Mouse (Mus musculus) forebrain, embryonic 16.5 days (tissue): ENCODE results near the gene Spin2e. TPM values are rescaled to one million over a fixed set of nuclear protein-coding genes. Genes with fewer than 3 reads are reported as not detected.
"Not testable (repeated sequence)": the region's sequence is repeated elsewhere in the genome, so short reads cannot be mapped to it uniquely, and the experiment has no call there.

Experiments used
- ATAC-seq: fragments of 200-750 bp; cut with Nextera tagmentation; 2 replicates; pipeline ENCODE4 v1.8.0; 2017; ENCODE audit warnings: mild to moderate bottlenecking, moderate library complexity
- H3K27ac ChIP-seq: fragments of 300-500 bp; sonication (generic); 2 replicates; pipeline ENCODE4 v1.5.1; 2014; ENCODE audit warnings: low read length, control low read depth
- H3K27me3 ChIP-seq: fragments of 300-500 bp; sonication (generic); replicated peaks from 2 replicates; pipeline ENCODE4 v1.6.1; 2014; ENCODE audit warnings: low read length; ENCODE audit not compliant: control insufficient read depth, insufficient read depth
- H3K36me3 ChIP-seq: fragments of 300-500 bp; sonication (generic); 2 replicates; pipeline ENCODE4 v1.6.1; 2014; ENCODE audit not compliant: control insufficient read depth, insufficient read depth
- H3K4me1 ChIP-seq: fragments of 300-500 bp; sonication (generic); replicated peaks from 2 replicates; pipeline ENCODE4 v1.6.1; 2014; ENCODE audit warnings: low read length; ENCODE audit not compliant: control insufficient read depth, insufficient read depth
- H3K4me2 ChIP-seq: fragments of 300-500 bp; sonication (generic); 2 replicates; pipeline ENCODE4 v1.6.1; 2014; ENCODE audit warnings: mild to moderate bottlenecking, low read length, control low read depth
- H3K4me3 ChIP-seq: fragments of 300-500 bp; sonication (generic); replicated peaks from 2 replicates; pipeline ENCODE4 v1.5.1; 2014; ENCODE audit warnings: mild to moderate bottlenecking, low read length, control low read depth
- H3K9ac ChIP-seq: fragments of 300-500 bp; sonication (generic); replicated peaks from 2 replicates; pipeline ENCODE4 v1.6.1; 2014; ENCODE audit warnings: low read depth, low read length, control low read depth
- H3K9me3 ChIP-seq: fragments of 300-500 bp; sonication (generic); 2 replicates; pipeline ENCODE4 v1.6.1; 2016; ENCODE audit warnings: low read length; ENCODE audit not compliant: control insufficient read depth
- WGBS: fragments of 180-500 bp; shearing (Covaris S2); extraction: QIAGEN DNeasy Blood & Tissue Kit; methylation state at CpG from one replicate; pipeline ENCODE4 v1.1.7; 2014; 5-methylcytosine and 5-hydroxymethylcytosine counted together
- polyA plus RNA-seq: library from polyadenylated mRNA; unstranded; fragments of >200 nt; fragmentation: Nextera tagmentation; extraction: Ambion mirVana; gene quantifications from 2 replicates; pipeline ENCODE4 v1.2.1, GENCODE M21; 2015

The Spin2e gene
- polyA plus RNA-seq = not detected in 2 replicates

DNA sequence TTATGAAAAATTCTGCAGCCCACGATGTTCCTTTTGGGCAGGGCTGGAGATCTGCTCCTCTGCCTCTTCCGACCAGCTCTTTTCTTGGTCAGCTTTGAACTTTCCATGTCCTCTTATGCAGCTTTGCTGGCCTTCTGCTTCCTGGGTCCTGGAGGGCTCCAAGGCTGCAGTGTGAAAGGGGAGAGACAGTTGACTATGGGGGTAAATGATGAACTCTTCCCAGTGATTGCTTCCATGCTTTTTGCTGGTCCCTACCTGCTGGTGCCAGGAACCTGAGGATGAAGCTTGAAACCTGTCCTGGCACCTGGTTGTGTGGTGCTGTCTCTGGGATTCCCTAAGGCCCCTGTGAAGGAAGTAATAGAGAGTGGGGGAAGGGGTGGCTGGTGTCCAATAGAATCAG is at the start of gene Spin2e:
Gene Spin2e, minus strand, starts transcription at position 101 of the 400 bp plus-strand sequence.
- not testable (repeated sequence) for H3K9me3 ChIP-seq, H3K4me2 ChIP-seq, H3K4me1 ChIP-seq, H3K4me3 ChIP-seq, H3K27me3 ChIP-seq, H3K36me3 ChIP-seq, H3K9ac ChIP-seq, H3K27ac ChIP-seq, ATAC-seq
- 100% methylated on average over 1 of the region's 2 CpGs for WGBS

DNA sequence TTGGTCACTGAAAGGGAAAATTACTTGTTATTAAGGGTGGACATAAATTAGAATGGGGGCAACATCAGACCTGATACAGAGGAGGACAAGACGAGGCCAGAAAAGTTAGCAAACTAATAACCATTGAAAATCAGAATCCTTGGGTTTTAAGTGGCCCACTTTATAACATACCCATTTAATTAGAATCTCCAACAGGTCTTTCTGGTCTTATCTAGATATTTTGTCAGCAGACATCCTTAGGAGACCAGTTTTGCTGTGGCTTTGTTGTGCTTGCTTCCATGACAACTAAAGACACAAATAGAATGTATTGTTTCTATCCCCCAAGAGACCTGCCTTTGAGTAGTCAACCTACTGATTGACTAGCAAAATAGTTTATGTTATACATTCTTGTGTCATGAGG is 44.5 kb downstream of the Spin2e start, which contains the start of gene Gm21883:
Gene Gm21883, minus strand, starts transcription at position 101 of the 400 bp plus-strand sequence.
- WGBS = no CpG with 5 or more reads among the region's 1 CpGs
- not testable (repeated sequence) for H3K36me3 ChIP-seq, H3K4me2 ChIP-seq, ATAC-seq, H3K27me3 ChIP-seq, H3K9me3 ChIP-seq, H3K27ac ChIP-seq, H3K9ac ChIP-seq, H3K4me1 ChIP-seq, H3K4me3 ChIP-seq

Other genes starting within 250 kb of the Spin2e start
- not detected in 2 replicates for gene Btbd35f19, start 235.0 kb downstream of the Spin2e start, polyA plus RNA-seq
- not detected in 2 replicates for gene Gm21883, start 44.6 kb downstream of the Spin2e start, polyA plus RNA-seq
- gene Btbd35f25, start 98.2 kb upstream of the Spin2e start, polyA plus RNA-seq = not detected in 2 replicates